Mouse (Mus musculus) bone marrow macrophage, adult 2 months (primary cell): ENCODE measurements around the gene Slc16a1.

Source experiments
- CTCF ChIP-seq: IDR thresholded peaks from 2 replicates; pipeline ENCODE4 v1.5.1; 2012; ENCODE audit warnings: low read depth, mild to moderate bottlenecking, low read length, moderate library complexity
- POLR2A ChIP-seq: IDR thresholded peaks from 2 replicates; pipeline ENCODE4 v1.6.1; 2012; ENCODE audit warnings: mild to moderate bottlenecking, low read depth, low read length, borderline replicate concordance

GRCm38 (mm10) chr3:104596451-104597134 is 41.9 kb upstream of the Slc16a1 start:
- TF ChIP-seq POLR2A = no peak
- no peak for TF ChIP-seq CTCF
